Mouse (Mus musculus) small intestine, adult 2 months (tissue): ENCODE data around the gene Dll4.

ENCODE experiments used
- CTCF ChIP-seq: fragments of 200-500 bp; IDR thresholded peaks from 2 replicates; pipeline ENCODE4 v1.5.1; 2012; ENCODE audit warnings: low read depth, mild to moderate bottlenecking, control low read depth, inconsistent platforms, low read length, moderate library complexity, mixed read lengths; ENCODE audit not compliant: insufficient replicate concordance, insufficient read length; ENCODE audit errors: extremely low read depth
- POLR2A ChIP-seq: fragments of 200-500 bp; IDR thresholded peaks from 2 replicates; pipeline ENCODE4 v1.6.1; 2012; ENCODE audit warnings: low read depth, mild to moderate bottlenecking, control low read depth, inconsistent platforms, low read length, moderate library complexity

DNA sequence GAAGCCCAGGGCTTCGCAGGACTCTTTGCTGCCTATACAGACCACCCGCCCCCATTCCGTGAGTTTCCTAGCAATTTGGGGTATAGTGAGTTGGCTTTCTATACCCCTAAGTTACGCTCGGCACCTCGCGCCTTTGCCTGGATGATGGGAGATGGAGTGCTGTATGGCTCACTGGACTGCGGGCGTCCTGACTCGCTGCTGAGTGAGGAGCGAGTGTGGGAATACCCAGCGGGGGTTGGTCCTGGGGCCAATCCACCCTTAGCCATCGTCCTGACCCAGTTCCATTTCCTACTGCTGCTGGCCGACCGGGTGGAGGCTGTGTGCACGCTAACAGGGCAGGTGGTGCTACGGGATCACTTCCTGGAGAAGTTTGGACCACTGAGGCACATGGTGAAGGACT, 32.3 kb upstream of the Dll4 start:
- TF ChIP-seq CTCF = no peak
- no peak for TF ChIP-seq POLR2A
